Mouse (Mus musculus) frontal cortex, postnatal 36 days (tissue): ENCODE measurements around the gene Ppm1d.

Source experiments
- DNase-seq, 2 experiments: peaks; one replicate each; pipeline ENCODE4 v3.0.0; 2022; ENCODE audit warnings: low spot score in 2 of 2

Ppm1d gene

GRCm38 (mm10) chr11:85310713-85311574 is at the start of gene Ppm1d:
Gene Ppm1d, plus strand, starts transcription at chr11:85311244.
- DNase-seq: peak; percentile 93 to 96

DNA sequence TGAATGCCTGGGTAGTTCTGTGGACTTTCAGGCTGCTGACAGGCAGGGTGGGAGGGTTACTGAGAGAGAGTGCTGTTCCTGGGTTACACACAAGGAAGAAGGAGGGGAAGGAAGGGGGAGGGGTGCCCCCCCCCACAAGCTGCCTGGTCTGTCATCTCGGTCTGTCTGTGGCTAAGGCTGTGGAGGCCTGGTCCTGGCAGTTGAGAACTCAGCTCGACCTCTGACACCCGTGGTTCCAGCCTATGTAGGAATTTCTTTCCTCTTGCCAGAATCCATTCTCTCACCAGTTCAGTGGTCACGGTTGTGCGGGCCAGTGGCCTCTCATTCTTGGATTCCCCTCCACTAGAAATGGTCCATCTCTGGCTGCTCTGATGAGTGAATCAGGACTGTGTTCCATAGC is 46.4 kb upstream of the Ppm1d start:
- no peak for DNase-seq

GRCm38 (mm10) chr11:85267393-85267792 is 43.7 kb upstream of the Ppm1d start:
- DNase-seq: no peak

- DNase-seq: peak in 1 of 2 experiments; percentile 17
These were observed 40.4 kb upstream of the Ppm1d start for GRCm38 (mm10) chr11:85270631-85271030.

- no peak for DNase-seq
These were observed 37.7 kb upstream of the Ppm1d start for GRCm38 (mm10) chr11:85273299-85273698.

GRCm38 (mm10) chr11:85275151-85275550 is 35.9 kb upstream of the Ppm1d start:
- DNase-seq: no peak

DNA sequence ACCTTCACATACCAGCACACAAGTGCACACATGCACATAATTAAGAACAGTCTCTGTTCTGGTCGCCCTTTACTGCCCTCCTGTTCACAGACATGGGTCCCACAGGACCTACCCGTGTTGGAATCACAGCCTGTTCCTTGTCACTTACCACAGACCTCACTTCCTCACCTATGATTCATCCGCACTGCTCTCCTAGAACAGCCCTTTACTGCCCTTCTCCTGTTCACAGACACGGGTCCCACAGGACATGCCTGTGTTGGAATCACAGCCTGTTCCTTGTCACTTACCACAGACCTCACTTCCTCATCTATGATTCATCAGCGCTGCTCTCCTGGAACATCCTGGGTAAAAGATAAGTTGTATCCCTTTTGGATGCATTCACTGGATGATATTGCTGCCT is 33.4 kb upstream of the Ppm1d start:
- no peak for DNase-seq

DNA sequence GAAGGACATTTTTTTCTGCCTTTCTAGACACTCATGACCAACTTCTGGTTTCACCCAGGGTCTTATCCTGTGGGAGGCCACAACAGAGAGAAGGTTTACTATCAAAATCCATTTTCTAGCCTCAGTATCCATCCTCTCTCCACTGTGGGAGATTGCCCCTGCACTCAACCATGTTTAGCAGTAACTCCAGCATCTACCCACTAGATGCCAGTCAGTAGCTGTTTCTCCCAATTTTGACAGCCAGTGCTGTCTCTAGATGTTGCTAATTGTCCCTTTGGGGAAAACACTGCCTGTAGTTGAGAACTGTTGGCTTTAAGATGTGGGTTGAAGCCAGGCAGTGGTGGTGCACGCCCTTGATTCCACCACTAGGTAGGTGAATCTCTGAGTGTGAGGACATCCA is 32.9 kb upstream of the Ppm1d start:
- no peak for DNase-seq

- no peak for DNase-seq
These were observed 29.7 kb upstream of the Ppm1d start for GRCm38 (mm10) chr11:85281219-85281878.

DNA sequence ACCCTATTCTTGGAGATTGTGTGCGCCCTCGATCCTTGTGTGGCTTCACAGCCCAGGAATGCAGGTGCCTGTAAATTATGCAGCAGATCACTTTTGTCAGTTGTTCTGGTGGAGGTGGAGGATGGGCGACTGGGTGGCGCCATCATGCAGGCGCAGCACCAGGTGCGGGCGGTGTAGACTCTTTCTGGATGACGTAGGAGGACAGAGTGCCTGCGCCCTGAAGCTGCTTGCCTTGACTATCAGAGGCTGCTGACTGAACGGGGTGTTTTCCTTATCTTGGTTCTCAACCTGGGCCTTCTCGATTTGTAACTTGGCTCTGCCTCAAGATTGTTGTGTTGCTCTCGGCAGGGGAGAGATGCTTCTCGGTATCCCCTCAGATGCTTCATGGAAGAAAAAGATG is 13.1 kb upstream of the Ppm1d start:
- no peak for DNase-seq

GRCm38 (mm10) chr11:85299880-85300279 is 11.2 kb upstream of the Ppm1d start:
- no peak for DNase-seq

- no peak for DNase-seq
These were observed 9.9 kb upstream of the Ppm1d start for GRCm38 (mm10) chr11:85301161-85301560.

- no peak for DNase-seq
These were observed 9.2 kb upstream of the Ppm1d start for GRCm38 (mm10) chr11:85301836-85302235.

GRCm38 (mm10) chr11:85306577-85307260 is 4.3 kb upstream of the Ppm1d start:
- no peak for DNase-seq

GRCm38 (mm10) chr11:85308799-85309198 is 2.2 kb upstream of the Ppm1d start:
- DNase-seq: no peak

DNA sequence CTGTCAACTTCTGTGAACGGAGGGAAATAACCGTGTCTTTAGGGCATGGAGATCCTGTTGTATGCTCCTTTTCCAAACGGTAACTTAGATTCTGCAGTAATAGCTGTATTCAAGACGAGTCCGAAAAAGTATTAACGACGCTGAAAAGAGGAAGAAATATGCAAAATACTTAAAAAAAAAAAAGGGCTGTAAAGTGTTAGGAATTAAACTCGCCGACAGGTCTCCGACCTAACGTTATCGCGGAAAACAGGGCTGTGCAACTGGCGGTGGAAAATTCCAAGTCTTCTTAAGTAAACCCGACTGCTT is 684 bp upstream of the Ppm1d start:
- no peak for DNase-seq

DNA sequence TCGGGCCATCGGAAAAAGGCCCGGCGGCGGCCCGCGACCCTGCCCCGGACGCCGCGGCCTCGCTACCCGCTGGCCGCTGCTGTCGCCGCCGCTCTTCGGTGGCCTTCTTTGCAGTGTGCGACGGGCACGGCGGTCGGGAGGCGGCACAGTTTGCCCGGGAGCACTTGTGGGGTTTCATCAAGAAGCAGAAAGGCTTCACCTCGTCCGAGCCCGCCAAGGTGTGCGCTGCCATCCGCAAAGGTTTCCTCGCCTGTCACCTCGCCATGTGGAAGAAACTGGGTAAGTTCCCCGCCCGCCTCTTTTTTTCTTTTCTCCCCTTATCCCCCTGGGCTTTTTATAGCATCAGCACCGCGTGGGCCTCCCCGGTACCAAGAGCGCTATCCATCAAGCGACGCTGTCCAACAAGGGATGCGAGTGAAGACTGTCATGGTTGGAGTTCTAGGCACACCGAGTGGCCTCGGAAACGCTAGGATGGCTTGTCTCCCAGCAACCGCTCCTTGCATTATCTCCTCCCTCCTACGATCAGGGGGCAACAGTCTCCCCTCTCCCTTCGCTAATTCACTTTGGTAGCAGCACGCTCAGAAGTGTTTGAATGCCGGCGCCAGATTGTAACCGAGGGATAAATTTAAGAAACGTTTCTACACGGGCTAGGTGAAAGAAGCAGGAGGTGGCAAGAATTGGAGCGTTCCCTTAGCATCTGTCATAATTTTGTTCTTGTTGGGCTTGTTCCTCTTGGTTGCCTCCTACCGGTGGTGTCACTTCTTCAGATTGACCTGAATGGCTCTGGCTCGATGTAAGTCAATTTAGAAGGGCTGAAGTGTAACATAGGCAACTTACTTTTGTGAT is 824 bp downstream of the Ppm1d start:
- peak; percentile 45 for DNase-seq

GRCm38 (mm10) chr11:85312818-85313217 is 1.8 kb downstream of the Ppm1d start:
- DNase-seq: peak; percentile 16 to 65

- DNase-seq: no peak
These were observed 2.3 kb downstream of the Ppm1d start for GRCm38 (mm10) chr11:85313361-85313760.

DNA sequence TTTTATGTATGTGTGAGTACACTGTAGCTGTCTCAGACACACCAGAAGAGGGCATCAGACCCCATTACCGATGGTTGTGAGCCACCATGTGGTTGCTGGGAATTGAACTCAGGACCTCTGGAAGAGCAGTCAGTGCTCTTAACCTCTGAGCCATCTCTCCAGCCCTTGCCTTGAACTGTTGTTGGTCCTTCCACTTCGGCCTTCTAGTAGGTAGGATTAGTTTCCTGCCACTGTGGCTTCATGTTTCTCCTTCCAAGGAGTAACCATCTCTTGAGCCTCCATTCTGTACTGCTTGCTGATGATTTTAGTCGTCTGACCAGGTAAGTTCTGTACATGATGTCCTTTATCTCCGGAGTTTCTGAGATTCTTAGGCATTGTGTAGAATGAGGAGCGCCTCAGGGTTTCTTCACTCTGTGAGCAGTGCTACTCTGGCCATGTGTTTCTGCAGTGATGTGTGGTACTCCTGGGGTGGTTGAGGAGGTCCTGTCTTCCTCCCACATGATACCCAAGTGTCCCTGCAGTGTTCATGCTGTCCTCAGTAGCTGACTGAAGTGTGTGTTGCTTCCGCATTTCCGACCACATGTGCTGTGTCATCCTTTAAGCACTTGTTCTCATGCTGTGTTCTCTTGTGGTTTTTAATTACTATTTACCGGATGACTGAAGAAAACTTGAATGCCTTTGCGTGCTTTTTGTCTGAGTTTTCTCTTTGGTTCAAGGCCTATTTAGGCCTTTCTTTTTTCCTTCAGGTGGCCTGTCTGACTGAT is 12.7 kb downstream of the Ppm1d start:
- no peak for DNase-seq

DNA sequence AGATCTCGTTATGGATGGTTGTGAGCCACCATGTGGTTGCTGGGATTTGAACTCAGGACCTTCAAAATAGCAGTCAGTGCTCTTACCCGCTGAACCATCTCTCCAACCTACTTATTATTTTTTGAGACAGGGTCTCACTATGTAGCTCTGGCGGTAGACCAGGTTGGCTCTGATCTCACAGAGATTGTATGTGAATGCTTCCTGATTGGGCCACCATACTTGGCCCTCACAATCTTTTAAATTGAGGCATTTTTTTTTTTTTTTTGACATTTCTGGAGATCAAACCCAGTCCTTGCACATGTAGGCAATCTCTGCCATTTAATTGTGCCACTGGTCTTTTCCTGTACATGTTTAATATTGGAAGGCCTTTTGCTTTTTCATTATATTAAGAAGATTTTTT is 17.7 kb downstream of the Ppm1d start:
- no peak for DNase-seq
